Mouse (Mus musculus): Measurements from ENCODE around the gene Ostc.

GRCm38 (mm10) chr3:130682183-130682582 is 27.1 kb downstream of the Ostc start:
- TF ChIP-seq CTCF (IDR thresholded peaks at IDR 0.05; ENCODE audit: low read depth, low read length) (no peak), POLR2A (IDR thresholded peaks at IDR 0.05; ENCODE audit: borderline replicate concordance, low read depth, low read length) (no peak)

All from bone marrow macrophage, adult 2 months (primary cell).